Mouse (Mus musculus): Measurements from ENCODE around the gene Lhx4. TPM values are rescaled to one million over a fixed set of nuclear protein-coding genes. Genes with fewer than 3 reads are reported as not detected.

Lhx4 gene
- polyA plus RNA-seq, 1 experiment from 2014 or later = 0.08 TPM

DNA sequence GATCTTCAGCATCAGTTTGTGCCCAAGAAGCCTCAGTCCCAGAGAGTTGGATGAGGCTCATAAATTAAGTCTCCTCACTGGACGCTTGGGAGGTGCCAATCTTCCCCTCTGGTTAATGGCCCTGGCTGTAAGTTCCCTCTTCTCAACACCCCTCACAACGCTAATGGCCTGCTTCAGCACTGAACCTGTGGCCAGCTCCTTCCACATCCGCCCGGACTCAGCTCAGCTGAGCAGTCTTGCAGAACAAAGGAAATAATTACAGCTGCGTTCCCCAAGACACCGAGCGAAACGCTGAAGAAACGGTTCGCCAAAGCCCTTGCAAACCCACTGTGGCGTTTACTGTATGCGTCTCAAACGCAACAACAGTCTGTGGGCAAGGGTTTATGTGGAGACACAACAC lies 29.3 kb downstream of the Lhx4 start:
- Histone ChIP-seq H3K9ac (ENCODE audit: low read length) (no peak overlapping the region), H3K4me1 (replicated peaks; ENCODE audit: control insufficient read depth, insufficient read depth, low read length) (no peaks in the 10 kb centered on the region; the same call in 1 of the 2 replicates), H3K36me3 (ENCODE audit: control insufficient read depth, insufficient read depth, low read length) (no peaks in the 10 kb centered on the region), H3K4me2 (ENCODE audit: low read depth, low read length, severe bottlenecking) (peak overlapping the region; percentile 29; the same call in 1 of the 2 replicates), H3K4me3 (ENCODE audit: low read depth, low read length) (no peak overlapping the region), H3K27me3 (ENCODE audit: control insufficient read depth, insufficient read depth, low read length) (peaks cover 15% of the 10 kb centered on the region), H3K27ac (ENCODE audit: low read depth, low read length) (no peak overlapping the region), H3K9me3 (ENCODE audit: control insufficient read depth, low read length) (no peaks in the 10 kb centered on the region)
- WGBS = under 1% methylated on average over 13 of the region's 13 CpGs
- ATAC-seq (replicated peaks; ENCODE audit: low FRiP score) (no peak), DNase-seq (ENCODE audit: low spot score) (peak; percentile 77)

- Histone ChIP-seq H3K4me3 (ENCODE audit: low read depth, low read length) (no peak overlapping the region), H3K27ac (ENCODE audit: low read depth, low read length) (no peak overlapping the region), H3K4me1 (replicated peaks; ENCODE audit: control insufficient read depth, insufficient read depth, low read length) (no peaks in the 10 kb centered on the region; the same call in 1 of the 2 replicates), H3K27me3 (ENCODE audit: control insufficient read depth, insufficient read depth, low read length) (peaks cover 15% of the 10 kb centered on the region), H3K4me2 (ENCODE audit: low read depth, low read length, severe bottlenecking) (no peak overlapping the region), H3K9me3 (ENCODE audit: control insufficient read depth, low read length) (no peaks in the 10 kb centered on the region), H3K9ac (ENCODE audit: low read length) (no peak overlapping the region), H3K36me3 (ENCODE audit: control insufficient read depth, insufficient read depth, low read length) (no peaks in the 10 kb centered on the region)
- WGBS = 30% methylated on average over 8 of the region's 8 CpGs
- peak; percentile 72 for DNase-seq (ENCODE audit: low spot score)
- ATAC-seq (replicated peaks; ENCODE audit: low FRiP score) = no peak
These were observed 30.0 kb downstream of the Lhx4 start for GRCm38 (mm10) chr1:155721443-155721842.

- no peaks in the 10 kb centered on the region for H3K9me3 ChIP-seq (ENCODE audit: control insufficient read depth, low read length)
- no peaks in the 10 kb centered on the region; the same call in 1 of the 2 replicates for H3K4me1 ChIP-seq (replicated peaks; ENCODE audit: control insufficient read depth, insufficient read depth, low read length)
- peaks cover 13% of the 10 kb centered on the region for H3K27me3 ChIP-seq (ENCODE audit: control insufficient read depth, insufficient read depth, low read length)
- no peak overlapping the region for H3K4me3 ChIP-seq (ENCODE audit: low read depth, low read length)
- no peak overlapping the region for H3K27ac ChIP-seq (ENCODE audit: low read depth, low read length)
- DNase-seq (ENCODE audit: low spot score) (no peak), ATAC-seq (replicated peaks; ENCODE audit: low FRiP score) (no peak)
- no peak overlapping the region for H3K9ac ChIP-seq (ENCODE audit: low read length)
- H3K36me3 ChIP-seq (ENCODE audit: control insufficient read depth, insufficient read depth, low read length) = no peaks in the 10 kb centered on the region
- no peak overlapping the region for H3K4me2 ChIP-seq (ENCODE audit: low read depth, low read length, severe bottlenecking)
- 56% methylated on average over 5 of the region's 5 CpGs for WGBS
These were observed 31.5 kb downstream of the Lhx4 start for GRCm38 (mm10) chr1:155720006-155720405.

GRCm38 (mm10) chr1:155718851-155719250 lies 32.6 kb downstream of the Lhx4 start:
- Histone ChIP-seq H3K4me1 (replicated peaks; ENCODE audit: control insufficient read depth, insufficient read depth, low read length) (no peaks in the 10 kb centered on the region; the same call in 1 of the 2 replicates), H3K9me3 (ENCODE audit: control insufficient read depth, low read length) (no peaks in the 10 kb centered on the region), H3K36me3 (ENCODE audit: control insufficient read depth, insufficient read depth, low read length) (no peaks in the 10 kb centered on the region), H3K9ac (ENCODE audit: low read length) (no peak overlapping the region), H3K27me3 (ENCODE audit: control insufficient read depth, insufficient read depth, low read length) (peaks cover 13% of the 10 kb centered on the region), H3K4me3 (ENCODE audit: low read depth, low read length) (no peak overlapping the region), H3K4me2 (ENCODE audit: low read depth, low read length, severe bottlenecking) (no peak overlapping the region), H3K27ac (ENCODE audit: low read depth, low read length) (no peak overlapping the region)
- no peak for DNase-seq (ENCODE audit: low spot score)
- ATAC-seq (replicated peaks; ENCODE audit: low FRiP score) = no peak
- WGBS = 81% methylated on average over 3 of the region's 3 CpGs

DNA sequence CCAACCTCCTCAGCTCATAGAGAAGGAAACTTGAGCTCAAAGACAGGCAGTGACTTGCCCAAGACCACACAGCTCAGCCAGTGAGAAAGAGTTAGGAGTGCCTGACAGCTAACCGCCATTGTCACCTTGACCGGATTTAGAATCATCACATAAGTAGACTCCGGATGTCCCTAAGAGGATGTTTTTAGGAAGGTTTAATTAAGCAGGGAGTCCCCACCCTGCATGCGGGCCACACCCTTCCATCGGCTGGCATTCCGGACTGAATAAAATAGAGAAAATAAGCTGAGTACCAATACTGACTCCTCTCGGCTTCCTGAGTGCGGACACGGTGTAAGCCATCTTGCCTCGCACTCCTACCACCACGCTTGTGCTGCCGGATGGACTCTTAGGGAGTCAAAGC lies 34.2 kb downstream of the Lhx4 start:
- DNase-seq (ENCODE audit: low spot score) (no peak), ATAC-seq (replicated peaks; ENCODE audit: low FRiP score) (no peak)
- peaks cover 3% of the 10 kb centered on the region; the same call in 1 of the 2 replicates for H3K27me3 ChIP-seq (ENCODE audit: control insufficient read depth, insufficient read depth, low read length)
- H3K36me3 ChIP-seq (ENCODE audit: control insufficient read depth, insufficient read depth, low read length) = no peaks in the 10 kb centered on the region
- no peaks in the 10 kb centered on the region; the same call in 1 of the 2 replicates for H3K4me1 ChIP-seq (replicated peaks; ENCODE audit: control insufficient read depth, insufficient read depth, low read length)
- H3K9ac ChIP-seq (ENCODE audit: low read length) = no peak overlapping the region
- no peaks in the 10 kb centered on the region for H3K9me3 ChIP-seq (ENCODE audit: control insufficient read depth, low read length)
- H3K27ac ChIP-seq (ENCODE audit: low read depth, low read length) = no peak overlapping the region
- no peak overlapping the region for H3K4me2 ChIP-seq (ENCODE audit: low read depth, low read length, severe bottlenecking)
- 94% methylated on average over 12 of the region's 12 CpGs for WGBS
- H3K4me3 ChIP-seq (ENCODE audit: low read depth, low read length) = no peak overlapping the region

DNA sequence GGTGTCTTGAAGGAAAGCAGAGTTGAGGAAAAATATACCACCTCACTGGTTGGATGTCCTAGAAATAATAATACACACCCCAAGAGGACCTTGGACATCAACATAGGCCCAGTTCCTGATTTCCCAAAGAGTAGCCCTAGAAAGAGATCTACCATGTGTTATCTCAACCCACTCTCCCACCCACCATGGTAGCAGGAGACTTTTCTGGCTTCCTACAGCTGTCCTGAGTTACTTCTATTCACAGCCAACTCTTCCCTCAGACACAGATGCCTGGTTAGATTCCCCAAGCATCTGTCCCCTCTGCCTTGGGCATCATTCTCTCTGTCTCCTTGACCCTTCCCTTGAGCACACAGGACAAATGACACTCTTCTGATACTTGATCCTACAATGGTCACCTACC lies 36.1 kb downstream of the Lhx4 start:
- H3K4me3 ChIP-seq (ENCODE audit: low read depth, low read length) = no peak overlapping the region
- H3K9me3 ChIP-seq (ENCODE audit: control insufficient read depth, low read length) = no peaks in the 10 kb centered on the region
- H3K27ac ChIP-seq (ENCODE audit: low read depth, low read length) = no peak overlapping the region
- H3K4me2 ChIP-seq (ENCODE audit: low read depth, low read length, severe bottlenecking) = no peak overlapping the region
- no peaks in the 10 kb centered on the region; the same call in 1 of the 2 replicates for H3K27me3 ChIP-seq (ENCODE audit: control insufficient read depth, insufficient read depth, low read length)
- ATAC-seq (replicated peaks; ENCODE audit: low FRiP score) (no peak), DNase-seq (ENCODE audit: low spot score) (no peak)
- H3K4me1 ChIP-seq (replicated peaks; ENCODE audit: control insufficient read depth, insufficient read depth, low read length) = no peaks in the 10 kb centered on the region
- H3K9ac ChIP-seq (ENCODE audit: low read length) = no peak overlapping the region
- H3K36me3 ChIP-seq (ENCODE audit: control insufficient read depth, insufficient read depth, low read length) = no peaks in the 10 kb centered on the region

- Histone ChIP-seq H3K36me3 (ENCODE audit: control insufficient read depth, insufficient read depth, low read length) (no peaks in the 10 kb centered on the region), H3K27ac (ENCODE audit: low read depth, low read length) (no peak overlapping the region), H3K4me3 (ENCODE audit: low read depth, low read length) (no peak overlapping the region), H3K9ac (ENCODE audit: low read length) (no peak overlapping the region), H3K27me3 (ENCODE audit: control insufficient read depth, insufficient read depth, low read length) (no peaks in the 10 kb centered on the region; the same call in 1 of the 2 replicates), H3K4me1 (replicated peaks; ENCODE audit: control insufficient read depth, insufficient read depth, low read length) (no peaks in the 10 kb centered on the region), H3K4me2 (ENCODE audit: low read depth, low read length, severe bottlenecking) (no peak overlapping the region), H3K9me3 (ENCODE audit: control insufficient read depth, low read length) (no peaks in the 10 kb centered on the region)
- no peak for ATAC-seq (replicated peaks; ENCODE audit: low FRiP score)
- no peak for DNase-seq (ENCODE audit: low spot score)
- WGBS = 65% methylated on average over 2 of the region's 2 CpGs
These were observed 38.2 kb downstream of the Lhx4 start for GRCm38 (mm10) chr1:155713306-155713705.

- peak; percentile 70; the same call in 1 of the 2 replicates for ATAC-seq (replicated peaks; ENCODE audit: low FRiP score)
- Histone ChIP-seq H3K27me3 (ENCODE audit: control insufficient read depth, insufficient read depth, low read length) (no peaks in the 10 kb centered on the region), H3K4me2 (ENCODE audit: low read depth, low read length, severe bottlenecking) (no peak overlapping the region), H3K9ac (ENCODE audit: low read length) (no peak overlapping the region), H3K9me3 (ENCODE audit: control insufficient read depth, low read length) (no peaks in the 10 kb centered on the region), H3K4me1 (replicated peaks; ENCODE audit: control insufficient read depth, insufficient read depth, low read length) (no peaks in the 10 kb centered on the region), H3K27ac (ENCODE audit: low read depth, low read length) (no peak overlapping the region), H3K36me3 (ENCODE audit: control insufficient read depth, insufficient read depth, low read length) (no peaks in the 10 kb centered on the region), H3K4me3 (ENCODE audit: low read depth, low read length) (no peak overlapping the region)
- WGBS = 61% methylated on average over 5 of the region's 5 CpGs
- DNase-seq (ENCODE audit: low spot score) = no peak
These were observed 47.3 kb downstream of the Lhx4 start for GRCm38 (mm10) chr1:155704182-155704581.

- Histone ChIP-seq H3K36me3 (ENCODE audit: control insufficient read depth, insufficient read depth, low read length) (no peaks in the 10 kb centered on the region), H3K9me3 (ENCODE audit: control insufficient read depth, low read length) (no peaks in the 10 kb centered on the region), H3K4me2 (ENCODE audit: low read depth, low read length, severe bottlenecking) (no peak overlapping the region), H3K4me1 (replicated peaks; ENCODE audit: control insufficient read depth, insufficient read depth, low read length) (peaks cover 5% of the 10 kb centered on the region), H3K9ac (ENCODE audit: low read length) (no peak overlapping the region), H3K27ac (ENCODE audit: low read depth, low read length) (no peak overlapping the region), H3K27me3 (ENCODE audit: control insufficient read depth, insufficient read depth, low read length) (no peaks in the 10 kb centered on the region), H3K4me3 (ENCODE audit: low read depth, low read length) (no peak overlapping the region)
- no peak for DNase-seq (ENCODE audit: low spot score)
- no peak for ATAC-seq (replicated peaks; ENCODE audit: low FRiP score)
- 84% methylated on average over 5 of the region's 5 CpGs for WGBS
These were observed 48.2 kb downstream of the Lhx4 start for GRCm38 (mm10) chr1:155703191-155703680.

Data from forebrain, embryonic 11.5 days (tissue).